Mouse (Mus musculus): ENCODE data around the gene Immp2l.

The Immp2l gene

GRCm38 (mm10) chr12:41877292-41877959 is 853.5 kb downstream of the Immp2l start:
- no peak for DNase-seq

GRCm38 (mm10) chr12:41878493-41878892 is 854.6 kb downstream of the Immp2l start:
- no peak for DNase-seq

- DNase-seq = no peak
Measured at GRCm38 (mm10) chr12:41878972-41879371, 855.1 kb downstream of the Immp2l start.

DNA sequence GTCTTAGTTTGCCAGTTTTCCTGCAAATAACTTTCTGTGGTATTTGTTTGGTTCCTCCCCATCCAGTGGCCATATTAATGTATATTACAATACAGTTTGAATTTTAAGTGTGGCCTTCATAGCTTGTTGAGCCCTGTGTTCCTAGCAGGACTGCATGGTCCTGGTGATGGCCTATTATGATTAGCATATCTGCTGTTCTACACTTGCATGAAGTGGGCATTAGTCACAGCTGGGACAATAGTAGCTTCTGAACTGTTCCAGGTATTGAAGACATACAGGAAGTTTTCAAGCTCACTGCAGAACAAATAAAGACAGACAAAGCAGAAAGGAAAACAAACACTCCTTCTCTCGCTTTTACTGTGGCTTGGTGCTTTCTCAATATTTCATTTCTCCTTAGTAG is 855.5 kb downstream of the Immp2l start:
- DNase-seq = no peak

GRCm38 (mm10) chr12:41880833-41881232 is 856.9 kb downstream of the Immp2l start:
- no peak for DNase-seq

DNA sequence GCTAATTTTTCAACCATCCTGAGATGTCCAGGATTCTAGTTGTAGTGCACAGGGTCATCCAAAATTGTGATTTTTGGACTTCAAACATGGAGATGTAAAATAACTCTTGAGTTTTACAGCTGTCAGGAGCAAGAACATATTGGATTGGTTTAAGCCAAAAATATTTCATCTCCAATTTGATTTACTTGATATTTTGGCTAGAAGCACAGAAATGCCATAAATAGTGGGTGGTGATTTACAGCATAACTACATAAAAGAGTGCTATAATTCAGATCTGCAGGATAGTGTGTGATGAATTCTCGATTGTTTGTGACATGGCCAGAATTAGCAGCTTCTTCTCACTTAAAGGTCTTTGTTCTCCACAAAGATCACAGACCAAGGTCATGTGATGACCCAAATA is 884.1 kb downstream of the Immp2l start:
- no peak for DNase-seq

DNA sequence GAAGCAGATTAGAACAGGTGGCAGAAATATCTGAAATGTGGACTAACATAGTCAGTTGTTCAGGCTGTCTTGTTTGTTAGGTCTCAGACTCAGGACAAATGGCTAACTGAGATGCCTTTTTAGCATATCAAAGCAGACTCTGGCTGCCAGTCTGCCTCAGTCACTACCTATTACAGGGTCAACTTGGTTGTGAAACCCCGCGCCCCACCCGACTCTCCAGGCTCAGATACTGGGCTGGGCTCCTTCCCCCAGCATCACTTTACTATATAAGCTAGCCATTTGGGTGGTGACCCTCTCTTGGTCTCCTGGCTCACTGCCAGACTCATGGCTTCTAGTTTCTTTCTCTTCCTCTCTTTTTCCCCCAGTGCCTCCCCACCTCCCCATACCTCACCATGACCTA is 887.7 kb downstream of the Immp2l start:
- DNase-seq = no peak

GRCm38 (mm10) chr12:41937751-41938150 is 913.9 kb downstream of the Immp2l start:
- no peak for DNase-seq

DNA sequence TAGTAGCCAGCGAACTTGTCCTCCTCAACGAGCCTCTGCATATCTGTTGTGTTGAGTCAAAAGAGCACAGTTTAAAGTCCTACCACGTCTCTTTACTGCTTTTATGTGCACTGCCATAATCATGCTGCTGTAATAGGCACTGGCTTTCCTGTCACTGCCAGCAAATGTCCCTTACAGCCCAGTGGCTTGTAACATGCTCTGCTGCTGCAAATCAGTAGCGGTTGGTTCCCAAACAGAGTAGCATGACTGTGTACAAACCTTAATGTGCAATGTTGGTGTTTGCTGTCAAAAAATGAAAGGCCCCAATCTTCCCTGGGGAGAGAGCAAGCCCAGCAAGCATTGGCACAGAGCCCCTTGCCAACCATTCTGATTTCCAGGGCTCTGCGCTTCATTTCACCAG is 918.0 kb downstream of the Immp2l start:
- no peak for DNase-seq

- DNase-seq = no peak
Measured at GRCm38 (mm10) chr12:41944079-41944672, 920.3 kb downstream of the Immp2l start.

DNA sequence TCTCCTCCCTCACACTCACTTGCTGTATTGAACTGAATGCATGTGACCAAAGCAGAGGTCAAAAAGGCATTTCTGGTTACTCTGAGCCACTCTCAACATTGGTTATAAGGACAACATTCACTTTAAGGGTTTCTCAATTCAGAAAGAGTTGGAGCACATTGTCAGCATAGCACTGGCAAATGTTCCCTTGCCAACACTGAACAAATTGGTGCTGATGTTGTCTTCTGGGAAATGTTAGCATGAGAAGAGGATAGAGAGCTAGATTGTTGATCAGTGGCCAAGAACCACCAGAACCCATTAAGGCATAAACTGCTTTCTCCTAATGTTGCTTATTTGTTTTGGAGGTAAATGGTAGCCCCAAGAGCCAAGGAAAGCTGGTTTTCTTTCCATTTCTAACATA is 922.6 kb downstream of the Immp2l start:
- DNase-seq = no peak

- no peak for DNase-seq
Measured at GRCm38 (mm10) chr12:41949409-41949808, 925.5 kb downstream of the Immp2l start.

GRCm38 (mm10) chr12:41949841-41950241 is 926.0 kb downstream of the Immp2l start:
- no peak for DNase-seq

DNA sequence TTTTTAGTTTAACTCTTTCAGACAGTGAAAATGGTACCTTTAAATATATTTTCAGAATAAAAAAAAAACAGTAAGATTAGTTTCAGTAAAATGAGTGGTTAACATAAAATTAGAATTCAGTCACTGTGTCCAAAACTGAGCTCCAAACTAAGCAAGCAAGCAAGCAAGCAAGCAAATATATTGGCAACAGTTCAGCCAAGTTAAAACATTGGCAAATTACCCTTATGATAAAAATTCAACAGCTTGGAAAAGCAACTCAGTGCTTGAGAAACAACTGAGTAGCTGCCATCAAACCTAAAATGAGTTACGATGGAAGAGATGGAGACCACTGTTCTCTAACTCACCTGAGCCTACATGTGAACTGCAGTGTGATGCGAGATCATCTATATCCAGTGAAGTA is 926.8 kb downstream of the Immp2l start:
- no peak for DNase-seq

DNA sequence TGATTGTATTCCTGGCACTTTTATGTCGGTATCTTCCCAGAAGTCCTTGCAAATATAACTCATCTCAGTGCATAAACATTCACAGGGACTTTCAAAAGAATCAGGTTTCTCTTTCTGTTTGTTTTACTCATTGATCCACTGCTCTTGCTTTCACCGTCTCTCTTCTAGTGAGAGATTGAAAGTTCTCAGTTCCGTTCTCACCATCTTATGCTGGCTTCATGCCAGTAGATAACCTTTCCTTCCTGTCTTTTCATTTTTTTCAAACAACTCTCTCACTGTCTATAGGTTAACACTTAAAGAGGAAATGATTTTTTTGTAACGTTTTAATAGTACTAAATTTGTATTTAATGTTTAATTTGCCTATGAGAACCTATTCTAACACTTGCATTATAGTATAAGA is 937.1 kb downstream of the Immp2l start:
- DNase-seq = no peak

DNA sequence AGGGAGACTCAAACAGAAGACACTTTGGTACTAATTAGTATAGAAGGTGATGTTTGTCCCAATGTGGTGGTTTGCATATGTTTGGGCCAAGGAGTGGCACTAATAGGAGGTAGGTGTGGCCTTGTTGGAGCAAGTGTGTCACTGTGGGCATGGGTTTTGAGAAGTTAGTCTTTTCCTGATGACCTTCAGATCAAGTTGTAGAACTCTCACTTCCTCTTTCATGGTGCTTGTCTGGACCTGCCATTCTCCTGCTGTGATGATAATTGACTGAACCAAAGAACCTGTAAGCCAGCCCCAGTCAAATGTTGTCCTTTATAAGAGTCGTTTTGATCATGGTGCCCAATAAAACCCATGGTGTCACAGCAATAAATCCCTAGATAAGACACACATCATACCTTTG is 967.5 kb downstream of the Immp2l start:
- DNase-seq = no peak

Data from liver (tissue).